Mouse (Mus musculus): ENCODE data around the gene Szt2. TPM values are rescaled to one million over a fixed set of nuclear protein-coding genes. Genes with fewer than 3 reads are reported as not detected.
A peak's percentile ranks its signal among the peaks of the same experiment; 100 is the strongest.

The Szt2 gene
- total RNA-seq (2021), result 10 to 100 TPM; 12.8 to 12.9 TPM

- intact Hi-C loops (cut with DNase I), result loop anchor here (2.0 kb wide), 1 partner anchor 17 kb away; no protein-coding TSS in a partner anchor
- peak; percentile 94 to 95 for DNase-seq
These were observed at the start of gene Szt2, which contains the start of gene Med8 for GRCm38 (mm10) chr4:118409142-118409900. Szt2 (minus strand) TSS chr4:118409273. Med8 (plus strand) TSS chr4:118409337.

- intact Hi-C loops (cut with DNase I), result no loop called here
- no peak for DNase-seq
These were observed 48.4 kb upstream of the Szt2 start, which contains the start of gene Mpl for GRCm38 (mm10) chr4:118457345-118457975. Mpl (minus strand) TSS chr4:118457513.

GRCm38 (mm10) chr4:118446415-118447153, 37.5 kb upstream of the Szt2 start:
- intact Hi-C loops (cut with DNase I), result loop anchor here (5.0 kb wide), 3 partner anchors 41 to 121 kb away; no protein-coding TSS in a partner anchor
- no peak for DNase-seq

- intact Hi-C loops (cut with DNase I), result loop anchor here (5.0 kb wide), 3 partner anchors 41 to 121 kb away; no protein-coding TSS in a partner anchor
- DNase-seq, result peak; percentile 47 to 58
These were observed 36.8 kb upstream of the Szt2 start for GRCm38 (mm10) chr4:118445781-118446414.

- DNase-seq, result no peak
- intact Hi-C loops (cut with DNase I), result loop anchor here (5.0 kb wide), 3 partner anchors 42 to 122 kb away; no protein-coding TSS in a partner anchor
These were observed 36.0 kb upstream of the Szt2 start for GRCm38 (mm10) chr4:118445088-118445487.

GRCm38 (mm10) chr4:118437829-118438253, 28.8 kb upstream of the Szt2 start:
- intact Hi-C loops (cut with DNase I), result no loop called here
- DNase-seq, result peak; percentile 49 to 64

DNA sequence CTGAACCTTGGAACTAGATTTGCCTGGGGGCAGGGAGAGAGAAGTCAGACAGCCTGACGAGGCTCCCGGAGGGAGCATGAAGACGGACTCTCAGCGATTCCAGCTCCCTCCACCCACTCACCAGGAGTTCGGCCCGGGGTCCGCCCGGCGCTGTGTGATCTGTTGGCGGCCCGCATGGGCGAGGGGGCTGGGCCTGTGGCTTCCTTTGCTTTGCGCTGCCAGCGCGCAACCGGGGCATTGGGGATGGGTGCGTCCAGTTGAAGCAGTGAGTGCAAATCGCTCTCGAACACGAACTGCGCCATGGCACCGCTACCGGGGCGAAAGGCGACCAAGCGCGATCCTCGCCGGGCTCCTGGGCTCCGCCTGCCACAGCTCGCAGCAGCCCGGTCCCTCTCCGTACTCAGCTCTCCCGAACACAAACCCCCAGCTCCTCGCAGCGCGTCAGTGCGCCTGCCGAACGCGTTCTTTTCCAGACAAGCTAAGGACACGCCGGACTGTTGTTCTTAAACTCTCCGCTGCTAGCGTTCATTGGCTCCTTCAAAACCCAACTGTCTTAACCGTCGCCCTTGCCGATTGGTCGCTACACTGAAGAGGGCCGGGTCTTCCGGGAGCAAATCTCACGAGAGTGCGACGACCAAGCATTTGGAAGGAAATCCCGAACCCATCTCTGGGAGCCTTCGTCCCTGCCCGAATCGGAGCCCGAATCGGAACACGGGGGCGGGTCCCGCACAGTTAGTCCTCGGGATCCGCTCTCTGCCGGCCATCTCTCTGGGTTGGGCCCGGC, 27.9 kb upstream of the Szt2 start, which contains the start of gene Cdc20:
TSS of gene Cdc20 (minus strand) at position 533 of the 784 bp plus-strand sequence.
- intact Hi-C loops (cut with DNase I), result no loop called here
- DNase-seq, result peak; percentile 96

GRCm38 (mm10) chr4:118432332-118432731, 23.3 kb upstream of the Szt2 start:
- intact Hi-C loops (cut with DNase I), result no loop called here
- DNase-seq, result no peak

DNA sequence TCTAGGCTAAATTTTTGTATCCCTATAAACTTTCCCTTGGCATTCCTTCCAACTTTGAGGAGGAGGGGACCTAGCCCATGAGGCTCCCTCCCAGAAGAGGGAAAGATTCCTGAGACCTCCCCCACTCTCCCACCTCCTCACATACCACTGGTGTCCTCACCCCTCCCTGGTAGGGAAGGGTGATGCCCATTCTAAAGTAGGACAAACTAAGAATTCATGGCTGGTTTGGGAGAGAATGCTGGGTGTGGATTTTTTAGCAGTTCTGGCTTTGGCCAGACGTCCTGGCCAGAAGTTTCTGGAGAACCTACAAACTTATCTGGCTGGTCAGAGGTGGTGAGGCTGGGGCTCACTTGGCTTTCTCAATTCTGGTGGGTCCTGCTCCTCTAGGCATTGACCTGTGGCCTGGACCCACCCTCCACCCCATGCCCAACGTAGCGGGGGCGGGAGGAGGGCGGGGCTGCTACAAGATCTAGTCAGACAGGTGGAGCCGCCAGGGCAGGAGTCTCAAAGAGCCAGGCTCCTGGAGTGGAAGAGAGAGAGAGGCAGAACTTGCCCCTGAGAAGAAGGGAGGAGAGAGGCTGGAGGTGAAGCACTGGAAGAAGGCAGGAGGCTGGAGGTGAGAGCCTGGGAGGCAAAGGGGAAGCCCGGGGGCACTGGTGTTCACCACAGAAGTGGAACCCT, 20.3 kb upstream of the Szt2 start:
- DNase-seq, result no peak
- intact Hi-C loops (cut with DNase I), result loop anchor here (5.0 kb wide), 1 partner anchor 138 kb away; no protein-coding TSS in a partner anchor

DNA sequence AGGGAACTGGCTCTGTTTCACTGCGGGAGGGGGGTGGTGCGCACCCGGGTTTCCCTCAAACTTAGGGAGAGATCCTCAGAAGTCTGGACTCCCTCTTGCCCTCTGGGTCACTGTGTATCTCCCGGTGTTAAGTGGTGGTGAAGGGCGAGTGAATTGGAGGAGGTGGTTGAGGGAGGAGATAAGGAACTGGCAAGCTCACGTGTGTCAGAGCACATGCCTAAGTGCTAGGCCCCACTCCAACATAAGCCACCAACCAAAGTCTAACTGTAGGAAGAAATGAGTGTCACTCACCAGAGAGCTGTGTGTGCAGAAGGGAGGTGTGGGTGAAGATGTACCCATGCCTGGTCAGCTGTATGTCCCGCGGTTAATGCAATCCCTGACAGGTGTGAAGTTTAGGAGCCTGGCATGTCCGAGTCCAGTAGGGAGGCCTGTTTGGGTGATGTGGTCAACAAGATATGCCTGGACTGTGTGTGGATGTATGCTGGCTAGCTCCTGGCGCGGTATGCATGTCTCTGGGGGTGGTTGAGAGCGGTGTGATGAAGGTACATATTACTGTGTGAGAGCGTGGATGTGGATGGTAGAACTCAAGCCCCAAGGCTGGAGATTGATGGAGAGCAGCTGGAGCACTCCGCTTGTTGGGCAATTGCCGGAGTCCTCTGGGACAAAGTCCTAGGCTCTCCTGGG, 19.6 kb upstream of the Szt2 start:
- intact Hi-C loops (cut with DNase I), result loop anchor here (5.0 kb wide), 1 partner anchor 139 kb away; no protein-coding TSS in a partner anchor
- DNase-seq, result peak; percentile 33 to 48

GRCm38 (mm10) chr4:118427768-118428451, 18.8 kb upstream of the Szt2 start, which contains the start of gene Elovl1:
Elovl1 (plus strand) TSS chr4:118428093.
- intact Hi-C loops (cut with DNase I), result loop anchor here (2.0 to 5.0 kb wide), 2 partner anchors 19 to 139 kb away; partner anchors contain the start of genes Med8 and Szt2
- peak; percentile 94 for DNase-seq

DNA sequence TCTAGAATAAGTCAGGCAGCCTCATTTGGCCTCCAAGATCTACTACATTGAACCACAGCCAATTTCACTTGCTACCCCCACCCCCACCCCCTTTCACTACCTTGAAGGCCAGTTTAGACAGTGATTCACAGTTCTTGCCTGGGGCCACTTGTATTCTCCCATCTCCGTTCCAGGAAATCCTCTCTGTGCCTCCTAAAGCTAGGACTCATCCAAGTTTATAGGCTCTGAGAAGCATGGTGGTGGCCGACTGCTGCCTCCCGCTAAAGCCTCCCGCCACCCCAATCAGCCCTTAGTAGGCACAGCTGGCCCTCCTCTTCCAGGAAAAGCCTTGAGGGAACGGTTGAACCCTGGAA, 18.3 kb upstream of the Szt2 start:
- DNase-seq, result no peak
- intact Hi-C loops (cut with DNase I), result loop anchor here (2.0 to 5.0 kb wide), 2 partner anchors 19 to 140 kb away; partner anchors contain the start of genes Med8 and Szt2

- intact Hi-C loops (cut with DNase I), result loop anchor here (5.0 kb wide), 1 partner anchor 142 kb away; no protein-coding TSS in a partner anchor
- DNase-seq, result no peak
These were observed 16.3 kb upstream of the Szt2 start for GRCm38 (mm10) chr4:118425374-118425773.

DNA sequence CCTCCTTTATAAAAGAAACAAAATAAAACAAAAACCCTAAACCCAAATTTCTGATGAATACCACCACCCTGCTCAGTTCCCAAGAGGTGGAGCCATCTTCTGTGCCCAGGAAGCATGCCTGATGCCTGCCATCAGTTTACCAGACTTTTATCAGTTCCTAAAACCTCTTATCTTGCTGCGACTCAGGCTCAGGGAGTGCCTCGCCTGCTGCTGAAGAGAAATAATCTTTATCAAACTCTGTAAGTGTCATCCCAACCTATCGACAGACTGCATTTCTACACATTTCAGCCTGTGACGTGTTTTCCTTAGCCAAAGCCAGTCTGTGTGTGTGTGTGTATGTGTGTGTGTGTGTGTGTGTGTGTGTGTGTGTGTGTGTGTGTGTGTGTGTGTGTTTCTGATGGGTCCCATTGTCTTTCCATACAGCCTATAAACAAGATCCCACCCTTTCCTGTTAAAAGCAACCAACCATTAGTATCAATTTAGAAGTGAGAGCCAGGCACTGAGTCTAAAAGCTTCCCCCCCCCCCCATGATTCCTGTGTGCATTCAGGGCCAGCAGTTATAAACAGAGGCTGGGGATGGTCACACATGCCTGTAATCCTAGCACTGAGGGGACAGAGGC, 15.6 kb upstream of the Szt2 start:
- DNase-seq, result no peak
- intact Hi-C loops (cut with DNase I), result loop anchor here (5.0 kb wide), 1 partner anchor 143 kb away; no protein-coding TSS in a partner anchor

GRCm38 (mm10) chr4:118421384-118421783, 12.3 kb upstream of the Szt2 start:
- DNase-seq, result no peak
- intact Hi-C loops (cut with DNase I), result no loop called here

DNA sequence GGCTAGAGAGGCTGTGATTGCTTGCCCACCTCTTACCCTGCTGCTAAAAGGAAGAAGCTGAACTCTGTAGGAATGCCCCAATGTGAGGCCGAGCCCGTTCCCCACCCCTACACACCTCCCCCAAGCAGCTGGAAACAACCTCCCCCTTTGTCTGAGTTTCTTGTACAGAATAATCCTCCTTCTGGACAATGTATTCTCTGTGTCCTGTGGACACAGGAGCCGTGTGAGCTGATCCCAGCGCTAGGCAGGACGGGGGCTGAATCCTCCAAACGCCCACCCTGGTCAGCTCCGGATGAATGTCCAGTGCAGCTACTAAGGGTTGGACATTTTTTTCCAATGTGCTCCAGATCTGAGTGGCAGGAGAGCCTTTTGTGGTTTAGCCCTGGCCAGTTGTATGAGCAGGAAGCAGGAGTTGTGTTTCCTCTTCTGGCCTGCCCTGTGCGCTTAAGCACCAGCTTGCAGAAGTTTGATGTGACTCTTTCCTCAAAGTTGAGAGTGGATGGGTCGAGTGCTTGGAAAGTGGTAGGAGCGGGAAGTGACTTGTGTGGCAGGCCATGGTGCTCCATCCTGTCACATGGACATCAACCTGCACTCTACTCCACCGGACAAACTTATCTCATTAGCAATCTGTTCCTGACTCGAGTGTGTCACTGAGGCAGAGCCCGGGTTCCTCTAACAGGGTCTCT, 8.2 kb upstream of the Szt2 start:
- DNase-seq, result no peak
- intact Hi-C loops (cut with DNase I), result no loop called here
